Mouse (Mus musculus): ENCODE results near the gene Maml1. TPM values are rescaled to one million over a fixed set of nuclear protein-coding genes. Genes with fewer than 3 reads are reported as not detected.

Gene Maml1
- 4.4 and 4.6 TPM in 2 replicates for polyA plus RNA-seq (2014; fragmentation: Nextera tagmentation; extraction: Ambion mirVana)

GRCm38 (mm10) chr11:50292190-50292855, at the start of gene Maml1:
Gene Maml1, minus strand, starts transcription at chr11:50292311.
- Histone ChIP-seq H3K4me2 (replicated peaks) (peak within 1 kb of the TSS; percentile 89), H3K4me3 (replicated peaks; ENCODE audit: low read length) (peak within 1 kb of the TSS; percentile 92), H3K9ac (peak within 1 kb of the TSS; percentile 97), H3K36me3 (replicated peaks; ENCODE audit: control insufficient read depth, insufficient read depth) (peaks cover 32% of the 10 kb centered on the region), H3K27ac (peak within 1 kb of the TSS; percentile 99), H3K4me1 (replicated peaks; ENCODE audit: control insufficient read depth, insufficient read depth, low read length) (peaks cover 27% of the 10 kb centered on the region), H3K27me3 (ENCODE audit: control insufficient read depth, insufficient read depth, low read length) (no peaks in the 10 kb centered on the region), H3K9me3 (ENCODE audit: control insufficient read depth, low read length) (no peaks in the 10 kb centered on the region)
- DNase-seq (ENCODE audit: low spot score) (peak; percentile 99), ATAC-seq (ENCODE audit: low FRiP score) (peak; percentile 98)
- under 1% methylated on average over 42 of the region's 45 CpGs for WGBS

GRCm38 (mm10) chr11:50336891-50337290, 44.8 kb upstream of the Maml1 start:
- WGBS = 76% methylated on average over 4 of the region's 4 CpGs
- ATAC-seq (ENCODE audit: low FRiP score) (no peak), DNase-seq (ENCODE audit: low spot score) (no peak)
- no peak overlapping the region for H3K9ac ChIP-seq
- H3K27me3 ChIP-seq (ENCODE audit: control insufficient read depth, insufficient read depth, low read length) = no peaks in the 10 kb centered on the region
- H3K4me3 ChIP-seq (replicated peaks; ENCODE audit: low read length) = no peak overlapping the region
- no peaks in the 10 kb centered on the region for H3K36me3 ChIP-seq (replicated peaks; ENCODE audit: control insufficient read depth, insufficient read depth)
- no peak overlapping the region for H3K4me2 ChIP-seq (replicated peaks)
- no peak overlapping the region for H3K27ac ChIP-seq
- no peaks in the 10 kb centered on the region for H3K9me3 ChIP-seq (ENCODE audit: control insufficient read depth, low read length)
- H3K4me1 ChIP-seq (replicated peaks; ENCODE audit: control insufficient read depth, insufficient read depth, low read length) = no peaks in the 10 kb centered on the region

GRCm38 (mm10) chr11:50336126-50336525, 44.0 kb upstream of the Maml1 start:
- Histone ChIP-seq H3K4me3 (replicated peaks; ENCODE audit: low read length) (no peak overlapping the region), H3K9me3 (ENCODE audit: control insufficient read depth, low read length) (no peaks in the 10 kb centered on the region), H3K9ac (no peak overlapping the region), H3K27me3 (ENCODE audit: control insufficient read depth, insufficient read depth, low read length) (no peaks in the 10 kb centered on the region), H3K4me1 (replicated peaks; ENCODE audit: control insufficient read depth, insufficient read depth, low read length) (no peaks in the 10 kb centered on the region), H3K27ac (no peak overlapping the region), H3K36me3 (replicated peaks; ENCODE audit: control insufficient read depth, insufficient read depth) (no peaks in the 10 kb centered on the region), H3K4me2 (replicated peaks) (no peak overlapping the region)
- DNase-seq (ENCODE audit: low spot score) = no peak
- 59% methylated on average over 1 of the region's 1 CpGs for WGBS
- no peak for ATAC-seq (ENCODE audit: low FRiP score)

GRCm38 (mm10) chr11:50333181-50333580, 41.1 kb upstream of the Maml1 start:
- Histone ChIP-seq H3K36me3 (replicated peaks; ENCODE audit: control insufficient read depth, insufficient read depth) (no peaks in the 10 kb centered on the region), H3K4me3 (replicated peaks; ENCODE audit: low read length) (no peak overlapping the region), H3K9me3 (ENCODE audit: control insufficient read depth, low read length) (no peaks in the 10 kb centered on the region), H3K4me2 (replicated peaks) (no peak overlapping the region), H3K27ac (no peak overlapping the region), H3K9ac (no peak overlapping the region), H3K27me3 (ENCODE audit: control insufficient read depth, insufficient read depth, low read length) (no peaks in the 10 kb centered on the region), H3K4me1 (replicated peaks; ENCODE audit: control insufficient read depth, insufficient read depth, low read length) (no peaks in the 10 kb centered on the region)
- ATAC-seq (ENCODE audit: low FRiP score) (no peak), DNase-seq (ENCODE audit: low spot score) (no peak)
- 94% methylated on average over 3 of the region's 3 CpGs for WGBS

GRCm38 (mm10) chr11:50329378-50329777, 37.3 kb upstream of the Maml1 start:
- no peak for ATAC-seq (ENCODE audit: low FRiP score)
- Histone ChIP-seq H3K36me3 (replicated peaks; ENCODE audit: control insufficient read depth, insufficient read depth) (no peaks in the 10 kb centered on the region), H3K4me1 (replicated peaks; ENCODE audit: control insufficient read depth, insufficient read depth, low read length) (peaks cover 12% of the 10 kb centered on the region), H3K4me3 (replicated peaks; ENCODE audit: low read length) (no peak overlapping the region), H3K27me3 (ENCODE audit: control insufficient read depth, insufficient read depth, low read length) (no peaks in the 10 kb centered on the region), H3K9me3 (ENCODE audit: control insufficient read depth, low read length) (no peaks in the 10 kb centered on the region), H3K27ac (no peak overlapping the region), H3K9ac (no peak overlapping the region), H3K4me2 (replicated peaks) (no peak overlapping the region)
- WGBS = 95% methylated on average over 1 of the region's 1 CpGs
- no peak for DNase-seq (ENCODE audit: low spot score)

GRCm38 (mm10) chr11:50328075-50328625, 36.0 kb upstream of the Maml1 start:
- Histone ChIP-seq H3K27me3 (ENCODE audit: control insufficient read depth, insufficient read depth, low read length) (no peaks in the 10 kb centered on the region), H3K27ac (no peak overlapping the region), H3K4me2 (replicated peaks) (no peak overlapping the region), H3K4me1 (replicated peaks; ENCODE audit: control insufficient read depth, insufficient read depth, low read length) (peaks cover 24% of the 10 kb centered on the region), H3K4me3 (replicated peaks; ENCODE audit: low read length) (no peak overlapping the region), H3K9me3 (ENCODE audit: control insufficient read depth, low read length) (no peaks in the 10 kb centered on the region), H3K36me3 (replicated peaks; ENCODE audit: control insufficient read depth, insufficient read depth) (no peaks in the 10 kb centered on the region), H3K9ac (no peak overlapping the region)
- 97% methylated on average over 3 of the region's 3 CpGs for WGBS
- no peak for DNase-seq (ENCODE audit: low spot score)
- no peak for ATAC-seq (ENCODE audit: low FRiP score)

- WGBS = 5% methylated on average over 7 of the region's 7 CpGs
- H3K27ac ChIP-seq = peak overlapping the region; percentile 92
- H3K4me3 ChIP-seq (replicated peaks; ENCODE audit: low read length) = peak overlapping the region; percentile 48
- no peaks in the 10 kb centered on the region for H3K9me3 ChIP-seq (ENCODE audit: control insufficient read depth, low read length)
- DNase-seq (ENCODE audit: low spot score) (peak; percentile 30), ATAC-seq (ENCODE audit: low FRiP score) (no peak)
- peak overlapping the region; percentile 85 for H3K4me2 ChIP-seq (replicated peaks)
- peaks cover 32% of the 10 kb centered on the region for H3K4me1 ChIP-seq (replicated peaks; ENCODE audit: control insufficient read depth, insufficient read depth, low read length)
- no peaks in the 10 kb centered on the region for H3K27me3 ChIP-seq (ENCODE audit: control insufficient read depth, insufficient read depth, low read length)
- H3K9ac ChIP-seq = peak overlapping the region; percentile 73
- H3K36me3 ChIP-seq (replicated peaks; ENCODE audit: control insufficient read depth, insufficient read depth) = no peaks in the 10 kb centered on the region
Measured at GRCm38 (mm10) chr11:50326302-50326966, 34.3 kb upstream of the Maml1 start.

- peak; percentile 99 for ATAC-seq (ENCODE audit: low FRiP score)
- Histone ChIP-seq H3K4me3 (replicated peaks; ENCODE audit: low read length) (peak within 1 kb of the TSS; percentile 93), H3K27me3 (ENCODE audit: control insufficient read depth, insufficient read depth, low read length) (no peaks in the 10 kb centered on the region), H3K4me2 (replicated peaks) (peak within 1 kb of the TSS; percentile 91), H3K9me3 (ENCODE audit: control insufficient read depth, low read length) (no peaks in the 10 kb centered on the region), H3K9ac (peak within 1 kb of the TSS; percentile 97), H3K36me3 (replicated peaks; ENCODE audit: control insufficient read depth, insufficient read depth) (no peaks in the 10 kb centered on the region), H3K27ac (peak within 1 kb of the TSS; percentile 92), H3K4me1 (replicated peaks; ENCODE audit: control insufficient read depth, insufficient read depth, low read length) (peaks cover 34% of the 10 kb centered on the region)
- under 1% methylated on average over 64 of the region's 64 CpGs for WGBS
- peak; percentile 100 for DNase-seq (ENCODE audit: low spot score)
Measured at GRCm38 (mm10) chr11:50325496-50326301, 33.6 kb upstream of the Maml1 start, which contains the start of gene Canx. Gene Canx, minus strand, starts transcription at chr11:50325673.
